Mouse (Mus musculus): ENCODE measurements at regions not wholly inside any gene's neighbourhood (a gene's known extent, or its start where the extent isn't known, plus 50 kb on each side); places are given as distances from the start of the nearest gene placed in this dataset.

DNA sequence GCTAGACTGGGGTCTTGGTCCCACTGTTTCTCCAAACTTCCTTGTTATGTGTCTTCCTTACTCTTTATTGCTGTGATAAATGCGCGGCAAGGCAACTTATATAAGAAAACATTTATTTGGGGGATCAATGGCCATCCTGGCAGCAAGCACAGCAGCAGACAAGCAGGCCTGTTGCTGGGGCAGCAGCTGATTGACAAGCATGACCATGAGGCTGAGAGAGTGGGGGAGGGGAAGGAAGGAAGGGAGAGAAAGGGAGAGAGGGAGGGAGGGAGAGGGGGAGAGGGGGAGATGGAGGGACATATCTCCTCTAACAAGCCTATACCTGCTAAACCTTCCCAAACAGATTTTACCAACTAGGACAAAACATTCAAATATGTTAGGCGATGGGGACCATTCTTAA lies 60.4 kb upstream of the Klhl29 start:
- peak; percentile 41 for DNase-seq
- no peaks in the 10 kb centered on the region for H3K36me3 ChIP-seq (ENCODE audit: control insufficient read depth, insufficient read depth, low read length)
- no peak overlapping the region for H3K27ac ChIP-seq (replicated peaks; ENCODE audit: low read depth, low read length)

DNA sequence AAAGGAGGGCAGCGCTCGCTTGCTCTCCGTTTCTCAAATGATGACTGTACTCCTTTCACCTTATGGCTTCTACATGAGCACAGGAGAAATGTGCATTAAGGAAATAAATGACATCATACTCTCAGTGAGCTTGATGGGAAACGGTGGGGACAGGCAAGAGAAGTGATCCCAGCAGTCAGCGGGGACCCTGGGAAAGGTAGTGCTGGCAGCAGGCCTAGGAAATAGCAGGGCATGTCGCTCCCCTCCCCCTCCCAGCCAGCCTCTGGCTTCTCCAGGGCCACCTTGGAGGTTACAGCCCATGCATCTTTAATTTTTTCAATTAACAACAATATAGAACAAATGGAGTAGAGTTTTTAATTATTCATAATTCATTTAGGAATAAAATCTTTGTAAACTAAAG lies 58.6 kb upstream of the Klhl29 start:
- Histone ChIP-seq H3K4me3 (replicated peaks; ENCODE audit: low read depth, low read length) (no peak overlapping the region), H3K27ac (replicated peaks; ENCODE audit: low read depth, low read length) (no peak overlapping the region), H3K4me2 (ENCODE audit: low read length) (no peak overlapping the region), H3K36me3 (ENCODE audit: control insufficient read depth, insufficient read depth, low read length) (no peaks in the 10 kb centered on the region), H3K4me1 (ENCODE audit: control insufficient read depth, insufficient read depth, low read length) (peaks cover 12% of the 10 kb centered on the region; the same call in 1 of the 2 replicates), H3K27me3 (ENCODE audit: control insufficient read depth, insufficient read depth, low read length) (no peaks in the 10 kb centered on the region), H3K9ac (replicated peaks; ENCODE audit: low read length) (no peak overlapping the region), H3K9me3 (ENCODE audit: control insufficient read depth, low read length) (no peaks in the 10 kb centered on the region)
- ATAC-seq (ENCODE audit: low FRiP score, low TSS enrichment) (peak; percentile 55; the same call in 1 of the 2 replicates), DNase-seq (peak; percentile 48)
- whole genome bisulfite sequencing: 51% methylated on average over 6 of the region's 6 CpGs

More for the DNA sequence above, 60.4 kb upstream of the Klhl29 start:
- Histone ChIP-seq H3K9ac (replicated peaks; ENCODE audit: low read length) (no peak overlapping the region), H3K27me3 (ENCODE audit: control insufficient read depth, insufficient read depth, low read length) (no peaks in the 10 kb centered on the region), H3K4me2 (ENCODE audit: low read length) (no peak overlapping the region), H3K4me1 (ENCODE audit: control insufficient read depth, insufficient read depth, low read length) (peaks cover 12% of the 10 kb centered on the region; the same call in 1 of the 2 replicates), H3K9me3 (ENCODE audit: control insufficient read depth, low read length) (no peaks in the 10 kb centered on the region), H3K4me3 (replicated peaks; ENCODE audit: low read depth, low read length) (no peak overlapping the region)
- WGBS: 42% methylated on average over 3 of the region's 3 CpGs
- ATAC-seq (ENCODE audit: low FRiP score, low TSS enrichment): no peak

DNA sequence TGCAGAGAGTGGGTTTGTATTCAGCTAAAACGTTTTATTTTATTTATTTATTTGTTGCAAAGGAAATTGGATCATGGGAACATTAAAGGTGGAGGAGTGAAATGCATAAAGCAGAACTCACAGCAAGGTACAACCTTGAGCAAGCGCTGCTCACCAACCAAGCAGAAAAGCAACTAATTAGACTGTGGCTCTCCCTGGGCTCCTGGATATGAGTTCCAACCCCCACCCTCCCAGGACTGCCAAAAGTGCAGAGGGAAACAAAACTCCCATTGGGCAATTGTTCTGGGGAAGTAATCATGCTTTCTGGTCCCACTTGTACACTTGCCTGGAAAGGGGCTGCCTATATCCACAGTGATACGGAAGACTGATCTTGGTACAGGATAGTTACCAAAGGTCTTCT lies 57.2 kb upstream of the Klhl29 start:
- no peak for DNase-seq
- Histone ChIP-seq H3K9ac (replicated peaks; ENCODE audit: low read length) (no peak overlapping the region), H3K36me3 (ENCODE audit: control insufficient read depth, insufficient read depth, low read length) (no peaks in the 10 kb centered on the region), H3K27me3 (ENCODE audit: control insufficient read depth, insufficient read depth, low read length) (no peaks in the 10 kb centered on the region), H3K4me1 (ENCODE audit: control insufficient read depth, insufficient read depth, low read length) (peaks cover 12% of the 10 kb centered on the region; the same call in 1 of the 2 replicates), H3K4me2 (ENCODE audit: low read length) (no peak overlapping the region), H3K27ac (replicated peaks; ENCODE audit: low read depth, low read length) (no peak overlapping the region), H3K4me3 (replicated peaks; ENCODE audit: low read depth, low read length) (no peak overlapping the region), H3K9me3 (ENCODE audit: control insufficient read depth, low read length) (no peaks in the 10 kb centered on the region)
- 80% methylated on average over 3 of the region's 3 CpGs for WGBS
- no peak for ATAC-seq (ENCODE audit: low FRiP score, low TSS enrichment)

DNA sequence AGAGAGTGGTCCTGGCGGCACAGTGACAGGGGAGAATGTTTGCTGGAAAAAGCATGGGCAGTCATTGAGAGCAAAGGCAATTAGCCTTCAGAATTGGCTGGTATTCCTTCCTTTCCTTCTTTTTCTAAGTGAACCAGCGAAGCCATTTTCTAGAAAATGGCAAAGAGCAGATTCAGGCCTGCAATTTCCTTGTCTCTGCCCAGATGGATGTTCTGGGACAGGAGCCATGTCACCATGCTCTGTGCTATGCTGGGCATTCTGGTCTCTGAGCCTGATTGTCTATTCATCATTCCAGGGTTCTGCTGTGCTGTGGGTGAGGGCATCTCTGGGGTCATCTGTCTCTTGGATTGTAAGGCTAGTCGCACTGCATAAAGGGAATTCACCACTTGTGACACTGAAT lies 53.3 kb upstream of the Klhl29 start:
- H3K27ac ChIP-seq (replicated peaks; ENCODE audit: low read depth, low read length): no peak overlapping the region
- no peak overlapping the region for H3K4me2 ChIP-seq (ENCODE audit: low read length)
- H3K9ac ChIP-seq (replicated peaks; ENCODE audit: low read length): no peak overlapping the region
- H3K4me1 ChIP-seq (ENCODE audit: control insufficient read depth, insufficient read depth, low read length): 0 out of 2 replicates have a peak, but pooled peaks cover 1% of the 10 kb centered on the region
- H3K4me3 ChIP-seq (replicated peaks; ENCODE audit: low read depth, low read length): no peak overlapping the region
- no peak for ATAC-seq (ENCODE audit: low FRiP score, low TSS enrichment)
- no peaks in the 10 kb centered on the region for H3K9me3 ChIP-seq (ENCODE audit: control insufficient read depth, low read length)
- no peaks in the 10 kb centered on the region for H3K27me3 ChIP-seq (ENCODE audit: control insufficient read depth, insufficient read depth, low read length)
- WGBS: 85% methylated on average over 3 of the region's 3 CpGs
- H3K36me3 ChIP-seq (ENCODE audit: control insufficient read depth, insufficient read depth, low read length): no peaks in the 10 kb centered on the region
- no peak for DNase-seq

All from midbrain, embryonic 14.5 days (tissue).